Mouse (Mus musculus) ES-Bruce4 (cell line): ENCODE results near the gene Svop.
A peak's percentile ranks its signal among the peaks of the same experiment; 100 is the strongest.

Experiments used
- CTCF ChIP-seq: IDR thresholded peaks from one replicate; pipeline ENCODE4 v1.8.1; 2011; ENCODE audit warnings: low read depth, low read length
- EP300 ChIP-seq: IDR thresholded peaks from 2 replicates; pipeline ENCODE4 v1.6.1; 2011; ENCODE audit warnings: low read depth, low read length; ENCODE audit not compliant: insufficient read depth
- POLR2A ChIP-seq: IDR thresholded peaks from one replicate; pipeline ENCODE4 v1.8.1; 2011; ENCODE audit warnings: low read length; ENCODE audit not compliant: insufficient read depth

DNA sequence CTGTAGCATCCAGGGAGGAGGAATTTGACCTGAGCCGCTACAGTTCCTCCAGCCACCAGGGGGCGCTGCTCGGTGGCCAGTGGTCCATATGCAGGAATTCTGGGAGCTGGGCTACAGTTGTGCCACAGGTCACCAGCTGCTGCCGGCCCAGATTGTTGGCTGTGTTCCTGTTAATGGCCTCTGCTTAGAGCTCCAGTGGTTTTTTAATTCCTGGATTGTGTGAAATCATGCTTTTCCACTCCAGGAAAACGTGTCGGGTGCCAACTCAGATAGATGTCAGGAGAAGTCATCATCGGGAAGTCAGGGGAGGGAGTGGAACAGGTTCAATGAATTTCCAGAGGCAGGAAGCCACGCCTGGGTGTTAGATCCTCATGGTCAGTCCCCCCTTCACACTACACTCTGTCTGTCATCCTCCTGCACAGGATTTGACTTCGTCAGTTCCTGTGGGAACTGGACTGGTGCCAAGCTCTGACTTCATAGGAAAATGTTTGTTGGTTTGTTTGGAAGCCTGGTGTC, 39.1 kb downstream of the Svop start:
- TF ChIP-seq POLR2A (no peak), CTCF (peak; percentile 88), EP300 (peak; percentile 37; the same call in 1 of the 2 replicates)
